Mouse (Mus musculus): Measurements from ENCODE around the gene Rimbp3.

DNA sequence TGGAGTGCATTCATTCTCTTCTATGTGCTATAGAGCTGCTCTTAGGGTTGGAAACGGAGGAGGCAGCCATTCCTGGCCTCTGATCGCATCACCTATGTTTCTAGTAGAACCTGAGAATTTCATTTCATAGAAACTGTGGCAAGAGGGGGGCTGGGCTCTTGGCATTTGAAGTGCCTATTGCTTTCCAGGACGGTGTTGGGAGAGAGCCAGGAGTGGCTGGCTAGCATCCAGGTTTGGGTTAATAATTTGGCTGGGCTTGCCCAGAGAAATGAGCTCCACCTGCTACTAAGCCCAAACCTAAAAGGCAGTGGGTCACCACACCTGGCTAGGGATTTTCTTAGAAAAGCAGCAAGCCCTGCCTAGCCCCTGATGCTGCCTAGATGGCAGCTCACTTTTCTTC, 43.1 kb downstream of the Rimbp3 start:
- TF ChIP-seq CTCF (IDR thresholded peaks at IDR 0.05; ENCODE audit: low read depth, low read length), result no peak
- TF ChIP-seq POLR2A (IDR thresholded peaks at IDR 0.05; ENCODE audit: extremely low read depth, insufficient read depth, low read length), result no peak

Data from liver, adult 2 months (tissue).